Mouse (Mus musculus) cortical plate, adult 2 months (tissue): Measurements from ENCODE around the gene Lztr1.

Experiments used
- CTCF ChIP-seq: fragments of 200-500 bp; IDR thresholded peaks from 2 replicates; pipeline ENCODE4 v1.5.1; 2011; ENCODE audit warnings: mild to moderate bottlenecking, control low read depth, low read length; ENCODE audit not compliant: insufficient read depth; ENCODE audit errors: extremely low read depth
- POLR2A ChIP-seq: fragments of 200-500 bp; IDR thresholded peaks from 2 replicates; pipeline ENCODE4 v1.6.1; 2011; ENCODE audit warnings: mild to moderate bottlenecking, low read length, control low read depth; ENCODE audit not compliant: insufficient read depth; ENCODE audit errors: extremely low read depth

GRCm38 (mm10) chr16:17552837-17553236 is 44.3 kb downstream of the Lztr1 start:
- TF ChIP-seq POLR2A, result no peak
- no peak for TF ChIP-seq CTCF
